Mouse (Mus musculus) kidney, embryonic 16.5 days (tissue): Measurements from ENCODE around the gene Serpina3f. TPM values are rescaled to one million over a fixed set of nuclear protein-coding genes. Genes with fewer than 3 reads are reported as not detected.

ENCODE experiments used
- ATAC-seq: fragments of 200-750 bp; cut with Nextera tagmentation; 2 replicates; pipeline ENCODE4 v1.8.0; 2017; ENCODE audit warnings: moderate TSS enrichment; ENCODE audit not compliant: low FRiP score, low TSS enrichment
- H3K27ac ChIP-seq: fragments of 300-500 bp; sonication (generic); 2 replicates; pipeline ENCODE4 v1.5.1; 2014; ENCODE audit warnings: low read length
- H3K27me3 ChIP-seq: fragments of 300-500 bp; sonication (generic); 2 replicates; pipeline ENCODE4 v1.6.1; 2014; ENCODE audit warnings: low read length, control low read depth, mixed read lengths; ENCODE audit not compliant: insufficient read depth
- H3K36me3 ChIP-seq: fragments of 300-500 bp; sonication (generic); 2 replicates; pipeline ENCODE4 v1.6.1; 2014; ENCODE audit warnings: low read length, control low read depth, mixed read lengths; ENCODE audit not compliant: insufficient read depth
- H3K4me1 ChIP-seq: fragments of 300-500 bp; sonication (generic); 2 replicates; pipeline ENCODE4 v1.6.1; 2014; ENCODE audit warnings: low read length, control low read depth, mixed read lengths; ENCODE audit not compliant: insufficient read depth
- H3K4me2 ChIP-seq: fragments of 300-500 bp; sonication (generic); replicated peaks from 2 replicates; pipeline ENCODE4 v1.6.1; 2014; ENCODE audit warnings: low read depth, low read length
- H3K4me3 ChIP-seq: fragments of 300-500 bp; sonication (generic); 2 replicates; pipeline ENCODE4 v1.5.1; 2014; ENCODE audit warnings: mild to moderate bottlenecking, low read length
- H3K9ac ChIP-seq: fragments of 300-500 bp; sonication (generic); replicated peaks from 2 replicates; pipeline ENCODE4 v1.6.1; 2014; ENCODE audit warnings: low read length
- H3K9me3 ChIP-seq: fragments of 300-500 bp; sonication (generic); 2 replicates; pipeline ENCODE4 v1.6.1; 2016; ENCODE audit warnings: low read length, control low read depth
- WGBS: fragments of 180-500 bp; shearing (Covaris S2); extraction: QIAGEN DNeasy Blood & Tissue Kit; methylation state at CpG from one replicate; pipeline ENCODE4 v1.1.7; 2014; 5-methylcytosine and 5-hydroxymethylcytosine counted together
- polyA plus RNA-seq: library from polyadenylated mRNA; unstranded; fragments of >200 nt; fragmentation: Nextera tagmentation; extraction: Ambion mirVana; gene quantifications from 2 replicates; pipeline ENCODE4 v1.2.1, GENCODE M21; 2015

Serpina3f gene
- polyA plus RNA-seq, 1 experiment from 2014 or later, result 0.07 TPM

DNA sequence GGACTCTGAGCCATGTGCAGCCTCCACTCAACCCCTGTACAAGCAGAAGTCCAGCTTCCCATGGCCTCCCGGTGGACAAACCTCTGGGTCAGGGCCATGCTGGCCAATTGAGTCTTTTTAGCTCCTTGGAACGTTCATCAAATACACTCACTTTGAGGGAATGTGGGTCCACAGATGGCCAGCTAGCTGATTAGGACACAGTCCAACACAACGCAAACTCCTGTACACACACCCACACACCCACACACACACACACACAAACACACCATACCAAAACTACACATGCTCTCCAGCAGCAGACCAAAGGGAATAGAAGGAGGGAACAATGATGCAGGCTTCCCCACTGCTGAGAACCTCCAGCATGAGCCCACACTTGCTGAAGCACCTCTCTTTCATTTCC is 31.3 kb downstream of the Serpina3f start:
- ATAC-seq, result no peak
- WGBS, result 52% methylated on average over 3 of the region's 3 CpGs
- no peak overlapping the region for H3K4me3 ChIP-seq
- no peak overlapping the region for H3K27ac ChIP-seq
- no peaks in the 10 kb centered on the region for H3K36me3 ChIP-seq
- H3K27me3 ChIP-seq, result no peaks in the 10 kb centered on the region
- no peak overlapping the region for H3K9ac ChIP-seq
- H3K9me3 ChIP-seq, result no peaks in the 10 kb centered on the region
- H3K4me2 ChIP-seq, result no peak overlapping the region
- 0 out of 2 replicates have a peak, but pooled peaks cover 3% of the 10 kb centered on the region for H3K4me1 ChIP-seq

DNA sequence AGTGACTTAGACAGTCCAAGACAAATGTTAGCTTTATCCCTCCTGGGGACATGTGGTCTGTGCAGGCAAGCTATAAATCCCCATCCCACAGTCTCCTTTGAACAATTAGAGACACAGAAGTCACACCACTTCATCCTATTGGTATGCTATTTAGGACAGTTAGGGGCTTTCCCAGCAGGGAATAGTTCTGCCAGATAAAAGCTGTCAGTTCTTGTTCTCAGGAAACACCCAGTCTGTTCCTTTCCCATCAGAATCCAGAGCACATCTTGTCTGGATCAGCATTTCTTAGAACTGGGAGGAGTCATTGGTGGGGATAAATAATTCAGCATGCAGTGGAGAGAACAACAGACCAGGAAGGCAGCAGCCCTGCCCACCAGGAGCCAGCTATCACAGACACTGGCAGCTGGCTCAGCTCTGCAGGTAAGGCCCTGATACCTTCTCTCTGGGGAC is 33.2 kb downstream of the Serpina3f start:
- Histone ChIP-seq H3K27ac (no peak overlapping the region), H3K4me1 (0 out of 2 replicates have a peak, but pooled peaks cover 3% of the 10 kb centered on the region), H3K9ac (no peak overlapping the region), H3K9me3 (no peaks in the 10 kb centered on the region), H3K36me3 (no peaks in the 10 kb centered on the region), H3K4me2 (no peak overlapping the region), H3K4me3 (no peak overlapping the region), H3K27me3 (no peaks in the 10 kb centered on the region)
- no peak for ATAC-seq

DNA sequence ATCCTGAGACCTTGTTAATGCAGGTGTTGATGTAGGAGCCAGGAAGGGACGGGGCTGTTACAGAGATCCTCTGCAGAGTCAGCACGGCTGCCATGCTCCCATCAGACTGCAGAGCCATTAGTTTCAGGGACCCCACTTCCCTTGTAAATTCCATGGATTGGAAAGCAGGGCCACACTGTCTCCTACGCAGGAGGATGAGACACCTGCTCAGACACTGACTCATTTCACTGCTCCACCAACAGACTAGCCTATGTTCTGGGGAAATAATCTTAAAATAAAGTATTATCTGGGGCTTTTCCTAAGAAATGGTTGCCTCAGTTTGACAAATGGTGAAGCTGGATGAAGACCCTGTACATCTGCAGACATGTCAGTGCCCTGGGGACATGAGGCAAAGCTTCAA is 33.9 kb downstream of the Serpina3f start:
- H3K27me3 ChIP-seq, result no peaks in the 10 kb centered on the region
- 0 out of 2 replicates have a peak, but pooled peaks cover 3% of the 10 kb centered on the region for H3K4me1 ChIP-seq
- H3K36me3 ChIP-seq, result no peaks in the 10 kb centered on the region
- no peak overlapping the region for H3K9ac ChIP-seq
- no peak overlapping the region for H3K27ac ChIP-seq
- no peaks in the 10 kb centered on the region for H3K9me3 ChIP-seq
- H3K4me2 ChIP-seq, result no peak overlapping the region
- no peak overlapping the region for H3K4me3 ChIP-seq
- ATAC-seq, result no peak
- 62% methylated on average over 3 of the region's 3 CpGs for whole genome bisulfite sequencing

DNA sequence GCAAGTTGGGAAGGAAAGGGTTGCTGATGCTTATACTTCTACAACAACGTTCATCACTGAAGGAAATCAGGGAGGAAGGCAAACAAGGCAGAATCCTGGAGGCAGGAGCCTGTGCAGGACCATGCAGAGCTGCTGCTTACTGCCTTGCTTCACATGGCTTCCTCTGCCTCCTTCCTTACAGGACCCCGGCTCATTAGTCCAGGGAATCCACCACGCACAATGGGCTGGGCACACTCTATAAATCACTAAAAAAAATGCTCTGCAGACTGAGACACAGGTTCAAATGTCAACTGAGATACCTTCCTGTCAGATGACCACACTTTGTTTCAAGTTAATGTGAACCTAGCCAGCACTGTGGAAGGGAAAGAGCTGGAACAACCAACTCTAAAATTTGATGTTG is 46.7 kb downstream of the Serpina3f start:
- H3K9me3 ChIP-seq, result no peaks in the 10 kb centered on the region
- H3K36me3 ChIP-seq, result no peaks in the 10 kb centered on the region
- H3K27me3 ChIP-seq, result no peaks in the 10 kb centered on the region
- H3K4me2 ChIP-seq, result no peak overlapping the region
- no peak overlapping the region for H3K9ac ChIP-seq
- H3K4me1 ChIP-seq, result no peaks in the 10 kb centered on the region
- ATAC-seq, result peak; percentile 82; the same call in 1 of the 2 replicates
- no peak overlapping the region for H3K4me3 ChIP-seq
- 16% methylated on average over 3 of the region's 3 CpGs for WGBS
- no peak overlapping the region for H3K27ac ChIP-seq

DNA sequence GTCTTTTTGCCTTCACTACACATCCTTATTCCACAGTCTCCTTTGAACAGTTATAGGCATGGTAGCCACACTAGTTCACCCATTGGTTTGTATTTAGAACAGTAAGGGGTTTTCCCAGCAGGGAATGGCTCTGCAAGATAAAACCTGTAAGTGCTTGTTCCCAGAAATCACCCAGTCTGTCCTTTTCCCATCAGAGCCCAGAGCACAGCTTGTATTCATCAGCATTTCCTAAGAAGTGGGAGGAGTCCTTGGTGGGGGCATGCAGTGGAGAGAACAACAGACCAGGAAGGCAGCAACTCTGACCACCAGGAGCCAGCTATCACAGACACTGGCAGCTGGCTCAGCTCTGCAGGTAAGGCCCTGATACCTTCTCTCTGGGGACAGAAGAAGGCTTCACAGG is 48.5 kb downstream of the Serpina3f start, which contains the start of gene Serpina3i:
Serpina3i (plus strand) TSS at position 260 of the 400 bp plus-strand sequence.
- Histone ChIP-seq H3K4me2 (no peak within 1 kb of the TSS), H3K9me3 (no peaks in the 10 kb centered on the region), H3K36me3 (no peaks in the 10 kb centered on the region), H3K27ac (no peak within 1 kb of the TSS), H3K27me3 (no peaks in the 10 kb centered on the region), H3K4me1 (no peaks in the 10 kb centered on the region), H3K4me3 (no peak within 1 kb of the TSS), H3K9ac (no peak within 1 kb of the TSS)
- ATAC-seq, result no peak

DNA sequence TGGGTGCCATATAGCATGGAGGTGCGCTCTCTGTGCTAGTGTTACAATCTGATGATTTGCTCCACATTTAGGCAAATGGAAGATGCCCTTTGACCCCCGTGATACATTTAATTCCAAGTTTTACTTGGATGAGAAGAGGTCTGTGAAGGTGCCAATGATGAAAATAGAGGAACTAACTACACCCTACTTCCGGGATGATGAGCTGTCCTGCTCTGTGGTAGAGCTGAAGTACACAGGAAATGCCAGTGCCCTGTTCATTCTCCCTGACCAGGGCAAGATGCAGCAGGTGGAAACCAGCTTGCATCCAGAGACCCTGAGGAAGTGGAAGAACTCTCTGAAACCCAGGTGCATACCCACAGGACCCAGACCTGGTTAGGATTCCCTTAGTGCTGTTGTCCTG is 52.0 kb downstream of the Serpina3f start:
- Histone ChIP-seq H3K27ac (no peak overlapping the region), H3K4me2 (no peak overlapping the region), H3K9ac (no peak overlapping the region), H3K36me3 (no peaks in the 10 kb centered on the region), H3K9me3 (no peaks in the 10 kb centered on the region), H3K4me1 (no peaks in the 10 kb centered on the region), H3K27me3 (no peaks in the 10 kb centered on the region), H3K4me3 (no peak overlapping the region)
- ATAC-seq, result no peak
- WGBS, result 71% methylated on average over 3 of the region's 3 CpGs

Other genes with a start within 250 kb of the Serpina3f start
- gene Serpina11, start 224.6 kb upstream of the Serpina3f start, polyA plus RNA-seq, result not detected in 2 replicates
- gene Serpina9, start 200.8 kb upstream of the Serpina3f start, polyA plus RNA-seq, result 0.06 TPM in 1 of 2 replicates, not detected in the other
- not detected in 2 replicates for gene Serpina12, start 170.1 kb upstream of the Serpina3f start, polyA plus RNA-seq
- 0.07 TPM in 1 of 2 replicates, not detected in the other for gene Serpina5, start 113.4 kb upstream of the Serpina3f start, polyA plus RNA-seq
- gene Serpina3a, start 101.8 kb upstream of the Serpina3f start, polyA plus RNA-seq, result not detected in 2 replicates
- gene Serpina3b, start 86.5 kb upstream of the Serpina3f start, polyA plus RNA-seq, result not detected in 2 replicates
- not detected in 2 replicates for gene Serpina3c, start 60.7 kb upstream of the Serpina3f start, polyA plus RNA-seq
- gene Serpina3g, start 21.7 kb downstream of the Serpina3f start, polyA plus RNA-seq, result 9.2 and 9.6 TPM in 2 replicates
- 0.19 and 0.21 TPM in 2 replicates for gene Serpina3i, start 48.6 kb downstream of the Serpina3f start, polyA plus RNA-seq
- not detected in 2 replicates for gene Serpina3j, start 100.0 kb downstream of the Serpina3f start, polyA plus RNA-seq
- gene Serpina3k, start 123.9 kb downstream of the Serpina3f start, polyA plus RNA-seq, result not detected in 2 replicates
- gene Serpina3m, start 123.9 kb downstream of the Serpina3f start, polyA plus RNA-seq, result not detected in 2 replicates
- not detected in 2 replicates for gene Serpina3n, start 192.2 kb downstream of the Serpina3f start, polyA plus RNA-seq